Mouse (Mus musculus): ENCODE results near the gene Pin1rt1. TPM values are rescaled to one million over a fixed set of nuclear protein-coding genes. Genes with fewer than 3 reads are reported as not detected.
A peak's percentile ranks its signal among the peaks of the same experiment; 100 is the strongest.

The Pin1rt1 gene
- polyA plus RNA-seq, 1 experiment from 2014 or later: 0.16 TPM

DNA sequence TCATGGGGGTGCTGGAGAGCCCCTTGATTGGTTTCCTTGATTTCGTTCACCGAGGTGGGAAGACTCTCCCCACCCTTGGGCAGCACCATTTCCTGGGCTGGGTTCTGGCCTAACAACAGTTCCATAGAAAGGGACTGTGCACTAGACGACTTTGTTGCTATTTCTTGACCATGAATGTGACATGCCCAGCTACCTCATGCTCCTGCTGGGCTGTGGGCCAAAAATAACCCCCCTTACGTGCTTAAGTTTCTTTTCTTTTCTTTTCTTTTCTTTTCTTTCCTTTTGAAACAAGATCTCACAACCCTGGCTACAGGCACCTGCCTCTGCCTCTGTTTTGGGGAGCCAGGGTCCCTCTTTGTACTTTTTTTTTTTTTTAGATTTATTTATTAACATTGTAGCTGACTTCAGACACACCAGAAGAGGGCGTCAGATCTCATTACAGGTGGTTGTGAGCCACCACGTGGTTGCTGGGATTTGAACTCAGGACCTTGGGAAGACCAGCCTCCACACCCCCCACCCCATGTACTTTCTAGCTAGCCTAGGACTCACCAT, 6.3 kb downstream of the Pin1rt1 start:
- Histone ChIP-seq H3K9me3 (no peaks in the 10 kb centered on the region), H3K27me3 (replicated peaks; ENCODE audit: low read depth, poor library complexity, severe bottlenecking) (peaks cover 11% of the 10 kb centered on the region), H3K4me1 (peaks cover 31% of the 10 kb centered on the region), H3K27ac (replicated peaks) (no peak overlapping the region), H3K4me3 (no peak overlapping the region), H3K36me3 (replicated peaks) (peaks cover 7% of the 10 kb centered on the region)
- no peak for DNase-seq (ENCODE audit: low spot score)
- WGBS: 72% methylated on average over 6 of the region's 6 CpGs

DNA sequence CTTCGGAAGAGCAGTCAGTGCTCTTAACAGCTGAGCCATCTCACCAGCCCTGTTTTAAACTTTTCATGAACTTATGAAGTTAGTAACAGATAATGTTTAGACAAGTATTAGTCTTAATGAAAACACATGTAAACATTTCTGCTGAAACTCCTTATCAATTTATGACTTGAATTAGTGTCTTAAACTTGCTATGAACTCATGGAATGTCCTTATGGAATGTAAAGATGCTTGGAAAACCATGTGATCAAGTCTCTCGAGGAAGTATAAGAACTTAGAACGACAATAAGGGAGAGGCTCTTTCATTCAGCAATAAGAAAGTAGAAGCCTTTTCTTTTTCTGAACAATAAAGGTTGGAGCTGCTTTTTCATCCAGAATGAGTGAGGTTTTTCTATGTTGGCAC, 11.8 kb downstream of the Pin1rt1 start:
- Histone ChIP-seq H3K27me3 (replicated peaks; ENCODE audit: low read depth, poor library complexity, severe bottlenecking) (no peaks in the 10 kb centered on the region), H3K27ac (replicated peaks) (no peak overlapping the region), H3K4me3 (no peak overlapping the region), H3K4me1 (no peaks in the 10 kb centered on the region), H3K36me3 (replicated peaks) (peaks cover 17% of the 10 kb centered on the region), H3K9me3 (no peaks in the 10 kb centered on the region)
- 88% methylated on average over 3 of the region's 3 CpGs for WGBS
- DNase-seq (ENCODE audit: low spot score): no peak

DNA sequence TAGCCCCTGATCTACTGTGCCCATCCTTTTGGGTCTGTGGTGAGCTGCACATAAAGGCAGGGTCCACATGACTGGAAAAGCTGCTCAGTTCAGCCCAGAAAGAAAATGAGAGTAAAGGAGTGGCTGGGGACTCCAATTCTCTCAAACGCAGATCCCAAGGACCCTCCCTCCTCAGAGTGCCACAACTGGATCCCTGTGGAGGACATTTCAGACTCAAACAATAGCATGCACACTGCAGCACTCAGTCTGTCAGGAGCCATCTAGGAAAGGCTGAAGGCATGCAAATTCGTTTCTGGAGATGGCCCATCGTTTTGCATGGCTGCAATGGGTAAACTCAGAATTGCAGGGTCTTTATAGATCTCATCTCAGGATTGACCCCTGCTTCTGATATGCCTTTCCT, 13.0 kb downstream of the Pin1rt1 start:
- DNase-seq (ENCODE audit: low spot score): no peak
- Histone ChIP-seq H3K4me3 (no peak overlapping the region), H3K27me3 (replicated peaks; ENCODE audit: low read depth, poor library complexity, severe bottlenecking) (no peaks in the 10 kb centered on the region), H3K4me1 (no peaks in the 10 kb centered on the region), H3K36me3 (replicated peaks) (peaks cover 17% of the 10 kb centered on the region), H3K27ac (replicated peaks) (no peak overlapping the region), H3K9me3 (no peaks in the 10 kb centered on the region)
- WGBS: 79% methylated on average over 3 of the region's 3 CpGs

DNA sequence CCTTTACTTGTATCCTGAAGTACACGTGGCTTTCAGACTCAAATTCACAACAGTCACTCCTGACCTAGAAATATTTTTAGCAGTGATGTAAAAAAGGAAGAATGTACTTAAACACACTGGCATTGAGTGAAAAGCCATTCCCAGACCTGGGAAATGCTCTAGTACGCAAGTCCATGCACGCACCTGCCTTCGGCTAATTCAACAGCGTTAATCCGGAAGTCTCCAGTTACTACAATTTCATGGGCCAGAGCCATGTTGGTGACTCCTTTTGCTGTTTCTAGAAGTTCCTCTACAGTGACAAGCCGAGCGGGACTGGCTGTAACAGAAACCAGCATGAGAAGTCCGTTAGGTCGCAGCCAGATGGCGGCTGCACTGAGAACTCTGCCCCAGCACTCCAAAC, 16.5 kb downstream of the Pin1rt1 start:
- H3K27ac ChIP-seq (replicated peaks): no peak overlapping the region
- WGBS: 82% methylated on average over 11 of the region's 11 CpGs
- H3K9me3 ChIP-seq: no peaks in the 10 kb centered on the region
- H3K27me3 ChIP-seq (replicated peaks; ENCODE audit: low read depth, poor library complexity, severe bottlenecking): no peaks in the 10 kb centered on the region
- H3K4me1 ChIP-seq: no peaks in the 10 kb centered on the region
- H3K4me3 ChIP-seq: no peak overlapping the region
- peaks cover 16% of the 10 kb centered on the region for H3K36me3 ChIP-seq (replicated peaks)
- DNase-seq (ENCODE audit: low spot score): peak; percentile 11

DNA sequence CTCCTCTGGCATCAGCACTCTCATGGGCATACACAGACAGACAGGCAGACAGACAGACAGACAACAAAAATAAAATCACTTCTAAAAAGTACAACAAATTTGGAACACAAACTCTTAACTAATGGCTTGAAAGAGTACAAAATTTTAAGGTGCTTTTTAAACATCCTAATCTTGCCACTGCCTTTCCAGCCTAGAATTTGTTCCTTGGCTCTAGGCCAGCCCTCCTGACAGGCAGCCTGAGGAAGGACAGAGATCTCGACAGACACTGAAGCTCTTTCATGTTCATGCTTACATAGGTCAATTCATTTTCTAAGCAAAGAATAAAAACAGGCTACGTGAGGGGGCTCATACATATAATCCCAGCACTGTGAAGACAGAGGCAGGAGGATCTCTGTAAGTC, 23.6 kb downstream of the Pin1rt1 start:
- H3K4me3 ChIP-seq: no peak overlapping the region
- H3K4me1 ChIP-seq: no peaks in the 10 kb centered on the region
- H3K27me3 ChIP-seq (replicated peaks; ENCODE audit: low read depth, poor library complexity, severe bottlenecking): no peaks in the 10 kb centered on the region
- no peak for DNase-seq (ENCODE audit: low spot score)
- no peaks in the 10 kb centered on the region for H3K9me3 ChIP-seq
- no peak overlapping the region for H3K27ac ChIP-seq (replicated peaks)
- 85% methylated on average over 2 of the region's 2 CpGs for WGBS
- H3K36me3 ChIP-seq (replicated peaks): peaks cover 4% of the 10 kb centered on the region; the same call in 1 of the 2 replicates

DNA sequence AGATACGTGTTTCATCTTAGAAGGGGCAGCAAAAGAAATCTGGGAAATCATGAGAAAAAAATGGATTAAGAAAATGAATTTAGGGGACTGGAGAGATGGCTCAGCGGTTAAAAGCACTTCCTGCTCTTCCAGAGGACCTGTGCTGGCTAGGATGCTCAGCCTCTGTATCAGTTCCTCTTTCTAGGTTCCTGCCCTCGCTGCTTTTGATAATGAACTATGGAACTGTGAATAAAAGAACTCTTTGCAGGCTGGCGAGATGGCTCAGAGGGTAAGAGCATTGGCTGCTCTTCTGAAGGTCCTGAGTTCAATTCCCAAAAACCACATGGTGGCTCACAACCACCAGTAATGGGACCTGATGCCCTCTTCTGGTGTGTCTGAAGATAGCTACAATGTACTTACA, 25.5 kb downstream of the Pin1rt1 start:
- Histone ChIP-seq H3K27ac (replicated peaks) (no peak overlapping the region), H3K4me1 (no peaks in the 10 kb centered on the region), H3K27me3 (replicated peaks; ENCODE audit: low read depth, poor library complexity, severe bottlenecking) (no peaks in the 10 kb centered on the region), H3K36me3 (replicated peaks) (no peaks in the 10 kb centered on the region), H3K9me3 (no peaks in the 10 kb centered on the region), H3K4me3 (no peak overlapping the region)
- DNase-seq (ENCODE audit: low spot score): no peak
- WGBS: 88% methylated on average over 4 of the region's 4 CpGs

DNA sequence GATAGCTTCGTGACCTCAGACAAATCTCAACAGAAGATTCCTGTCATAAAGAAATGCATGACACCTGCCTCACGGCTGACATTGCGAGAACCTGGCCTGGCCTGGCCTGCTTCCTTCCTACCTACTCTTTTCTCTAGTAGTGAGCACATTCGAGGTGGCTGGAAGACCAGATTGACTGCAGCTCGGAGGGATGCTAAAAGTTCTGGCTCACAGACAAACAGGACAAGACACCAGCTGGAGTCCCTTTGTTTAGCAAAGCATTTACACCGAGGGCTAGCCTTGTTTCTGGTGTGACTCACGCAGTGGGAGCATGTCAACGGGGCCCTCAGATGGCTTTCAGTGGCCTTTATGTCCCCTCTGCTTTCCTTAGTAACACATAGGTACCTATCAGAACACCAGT, 27.5 kb downstream of the Pin1rt1 start:
- Histone ChIP-seq H3K27ac (replicated peaks) (no peak overlapping the region), H3K36me3 (replicated peaks) (peaks cover 8% of the 10 kb centered on the region), H3K27me3 (replicated peaks; ENCODE audit: low read depth, poor library complexity, severe bottlenecking) (no peaks in the 10 kb centered on the region), H3K9me3 (no peaks in the 10 kb centered on the region), H3K4me1 (no peaks in the 10 kb centered on the region), H3K4me3 (no peak overlapping the region)
- DNase-seq (ENCODE audit: low spot score): no peak
- WGBS: 85% methylated on average over 8 of the region's 8 CpGs

DNA sequence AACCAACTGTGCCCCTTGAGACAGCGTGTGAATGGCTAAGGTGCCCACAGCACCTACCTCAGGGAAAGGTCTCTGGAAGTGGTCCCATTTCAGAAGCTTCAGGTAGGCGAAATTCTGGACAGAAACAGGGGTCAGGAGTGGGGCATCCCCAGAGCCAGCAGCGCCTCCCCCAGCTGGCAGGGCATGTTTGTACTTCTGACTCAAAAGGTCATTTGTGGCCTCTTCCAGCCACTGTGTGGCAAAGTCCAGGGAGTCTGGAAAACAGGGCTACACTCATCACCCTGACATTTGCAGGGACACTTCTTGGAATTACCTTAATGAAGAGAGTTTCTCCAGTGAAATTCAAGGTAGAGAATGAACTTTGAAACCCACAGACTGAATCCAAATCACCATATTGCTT, 27.9 kb downstream of the Pin1rt1 start:
- DNase-seq (ENCODE audit: low spot score): no peak
- H3K27me3 ChIP-seq (replicated peaks; ENCODE audit: low read depth, poor library complexity, severe bottlenecking): no peaks in the 10 kb centered on the region
- WGBS: 80% methylated on average over 3 of the region's 3 CpGs
- no peak overlapping the region for H3K4me3 ChIP-seq
- H3K9me3 ChIP-seq: no peaks in the 10 kb centered on the region
- H3K36me3 ChIP-seq (replicated peaks): peaks cover 12% of the 10 kb centered on the region
- H3K4me1 ChIP-seq: no peaks in the 10 kb centered on the region
- no peak overlapping the region for H3K27ac ChIP-seq (replicated peaks)

DNA sequence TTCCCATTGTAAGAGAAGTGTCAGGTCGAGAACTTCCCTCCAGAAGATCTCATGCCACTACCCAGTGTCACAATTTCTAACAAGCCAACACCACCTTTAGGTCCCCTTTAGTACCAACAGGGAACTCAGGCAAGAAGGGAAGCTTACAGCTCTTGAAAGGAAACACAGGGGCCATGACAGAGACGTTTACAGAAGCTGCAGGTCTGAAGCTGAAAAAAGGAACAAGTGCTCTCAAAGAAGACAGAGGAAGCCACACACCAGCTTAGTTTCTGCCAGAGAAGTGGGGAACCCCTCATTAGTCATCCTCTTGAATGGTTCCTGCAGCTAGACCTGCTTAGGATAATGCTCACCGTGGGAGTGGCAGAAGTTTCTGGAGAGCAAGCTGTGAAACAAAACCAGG, 28.9 kb downstream of the Pin1rt1 start:
- Histone ChIP-seq H3K4me1 (no peaks in the 10 kb centered on the region), H3K27ac (replicated peaks) (no peak overlapping the region), H3K9me3 (no peaks in the 10 kb centered on the region), H3K4me3 (no peak overlapping the region), H3K27me3 (replicated peaks; ENCODE audit: low read depth, poor library complexity, severe bottlenecking) (no peaks in the 10 kb centered on the region), H3K36me3 (replicated peaks) (peaks cover 15% of the 10 kb centered on the region)
- no peak for DNase-seq (ENCODE audit: low spot score)
- WGBS: 75% methylated on average over 3 of the region's 3 CpGs

DNA sequence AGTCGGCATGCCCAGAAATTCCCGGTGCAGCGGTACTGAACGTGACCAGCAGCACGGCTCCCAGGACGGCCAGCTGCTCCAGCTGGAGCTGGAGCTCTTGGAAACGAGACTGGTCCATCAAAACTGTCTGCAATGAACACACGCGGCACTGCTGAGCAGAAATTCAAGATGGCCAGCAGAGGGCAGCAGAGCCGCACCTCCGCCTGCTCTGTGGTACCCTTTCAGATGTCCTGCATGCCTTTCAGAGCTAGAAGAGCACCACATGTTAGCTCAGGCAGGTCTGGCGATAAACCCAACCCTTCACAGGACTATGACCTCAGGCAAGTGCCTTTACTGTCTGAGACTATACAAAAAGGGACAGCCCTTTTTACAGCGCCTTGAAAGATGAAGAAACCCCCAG, 30.8 kb downstream of the Pin1rt1 start:
- Histone ChIP-seq H3K9me3 (no peaks in the 10 kb centered on the region), H3K4me1 (no peaks in the 10 kb centered on the region), H3K4me3 (no peak overlapping the region), H3K27me3 (replicated peaks; ENCODE audit: low read depth, poor library complexity, severe bottlenecking) (no peaks in the 10 kb centered on the region), H3K27ac (replicated peaks) (no peak overlapping the region), H3K36me3 (replicated peaks) (peaks cover 30% of the 10 kb centered on the region)
- WGBS: 13% methylated on average over 13 of the region's 13 CpGs
- peak; percentile 88 for DNase-seq (ENCODE audit: low spot score)

DNA sequence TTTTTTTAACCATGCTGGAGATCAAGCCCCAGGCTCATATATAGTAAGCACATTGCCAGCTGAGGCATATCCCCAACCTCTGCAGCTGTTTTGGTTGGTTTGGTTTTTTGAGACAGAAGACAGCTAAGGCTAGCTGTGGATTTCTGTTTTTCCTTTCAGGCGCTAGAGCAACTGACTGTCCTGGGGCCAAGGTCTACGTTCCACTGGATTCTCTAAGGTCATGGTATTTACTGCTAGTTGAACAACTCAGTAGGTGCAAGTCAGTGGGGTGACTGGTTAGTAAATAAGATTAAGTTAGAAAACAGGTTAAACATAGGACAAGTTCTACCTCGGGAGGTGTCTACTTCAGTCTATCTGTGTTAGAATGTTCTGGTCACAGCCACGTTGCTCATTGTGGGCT, 31.4 kb downstream of the Pin1rt1 start:
- H3K27ac ChIP-seq (replicated peaks): no peak overlapping the region
- peaks cover 30% of the 10 kb centered on the region for H3K36me3 ChIP-seq (replicated peaks)
- no peak for DNase-seq (ENCODE audit: low spot score)
- H3K4me3 ChIP-seq: no peak overlapping the region
- H3K27me3 ChIP-seq (replicated peaks; ENCODE audit: low read depth, poor library complexity, severe bottlenecking): no peaks in the 10 kb centered on the region
- WGBS: 90% methylated on average over 4 of the region's 4 CpGs
- no peaks in the 10 kb centered on the region for H3K4me1 ChIP-seq
- no peaks in the 10 kb centered on the region for H3K9me3 ChIP-seq

DNA sequence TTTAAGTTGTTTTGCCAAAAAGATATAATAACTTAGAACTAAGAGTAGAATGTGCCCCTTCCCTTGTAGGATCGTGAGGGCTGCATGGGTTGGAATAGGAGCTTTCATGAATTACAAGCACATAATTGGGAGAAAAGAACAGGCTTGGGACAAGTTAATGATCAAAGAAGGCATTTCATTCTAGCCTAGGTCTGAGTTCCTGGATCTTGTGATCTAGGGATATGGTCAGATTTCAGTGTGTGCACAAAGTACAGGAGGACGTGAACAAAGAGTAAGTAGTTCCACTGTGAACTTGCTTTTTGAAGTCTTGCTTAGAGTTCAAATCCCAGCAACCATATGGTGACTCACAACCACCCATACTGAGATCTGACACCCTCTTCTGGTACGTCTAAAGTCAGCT, 38.9 kb downstream of the Pin1rt1 start:
- Histone ChIP-seq H3K4me3 (no peak overlapping the region), H3K9me3 (no peaks in the 10 kb centered on the region), H3K36me3 (replicated peaks) (peaks cover 18% of the 10 kb centered on the region), H3K27me3 (replicated peaks; ENCODE audit: low read depth, poor library complexity, severe bottlenecking) (no peaks in the 10 kb centered on the region), H3K27ac (replicated peaks) (no peak overlapping the region), H3K4me1 (0 out of 2 replicates have a peak, but pooled peaks cover 3% of the 10 kb centered on the region)
- 78% methylated on average over 3 of the region's 3 CpGs for WGBS
- no peak for DNase-seq (ENCODE audit: low spot score)

DNA sequence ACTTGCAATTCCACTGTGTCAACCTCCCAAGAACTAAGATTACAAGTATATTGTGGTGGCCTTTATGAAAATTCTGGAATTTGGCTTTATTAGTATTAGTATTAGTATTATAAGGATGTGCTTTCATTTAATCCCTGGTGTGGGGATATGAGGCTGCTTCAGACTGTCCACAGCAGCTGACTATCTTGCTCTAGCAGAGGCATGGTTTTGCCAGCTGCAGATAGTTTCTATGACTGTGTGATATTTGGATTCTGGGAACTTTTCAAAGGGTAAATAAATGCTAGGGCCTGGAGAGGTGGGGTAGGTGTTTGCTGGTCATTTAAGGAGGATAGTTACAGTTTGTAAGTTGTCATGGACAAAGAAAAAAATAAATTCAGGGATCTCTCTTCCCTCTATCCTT, 44.5 kb downstream of the Pin1rt1 start:
- no peak overlapping the region for H3K4me3 ChIP-seq
- no peaks in the 10 kb centered on the region for H3K9me3 ChIP-seq
- H3K4me1 ChIP-seq: 0 out of 2 replicates have a peak, but pooled peaks cover 3% of the 10 kb centered on the region
- no peaks in the 10 kb centered on the region for H3K27me3 ChIP-seq (replicated peaks; ENCODE audit: low read depth, poor library complexity, severe bottlenecking)
- H3K36me3 ChIP-seq (replicated peaks): peaks cover 18% of the 10 kb centered on the region
- DNase-seq (ENCODE audit: low spot score): no peak
- no peak overlapping the region for H3K27ac ChIP-seq (replicated peaks)

All from embryonic facial prominence, embryonic 10.5 days (tissue).